Mouse (Mus musculus) kidney, postnatal 10 days (tissue): ENCODE data around the gene Slc51a.

ENCODE experiments used
- DNase-seq: peaks from one replicate; pipeline ENCODE4 v3.0.0; 2021; ENCODE audit warnings: mixed read lengths

Slc51a gene

GRCm38 (mm10) chr16:32487234-32488111 lies at the start of gene Slc51a:
TSS of gene Slc51a (minus strand) at chr16:32487879.
- DNase-seq, result peak; percentile 39

DNA sequence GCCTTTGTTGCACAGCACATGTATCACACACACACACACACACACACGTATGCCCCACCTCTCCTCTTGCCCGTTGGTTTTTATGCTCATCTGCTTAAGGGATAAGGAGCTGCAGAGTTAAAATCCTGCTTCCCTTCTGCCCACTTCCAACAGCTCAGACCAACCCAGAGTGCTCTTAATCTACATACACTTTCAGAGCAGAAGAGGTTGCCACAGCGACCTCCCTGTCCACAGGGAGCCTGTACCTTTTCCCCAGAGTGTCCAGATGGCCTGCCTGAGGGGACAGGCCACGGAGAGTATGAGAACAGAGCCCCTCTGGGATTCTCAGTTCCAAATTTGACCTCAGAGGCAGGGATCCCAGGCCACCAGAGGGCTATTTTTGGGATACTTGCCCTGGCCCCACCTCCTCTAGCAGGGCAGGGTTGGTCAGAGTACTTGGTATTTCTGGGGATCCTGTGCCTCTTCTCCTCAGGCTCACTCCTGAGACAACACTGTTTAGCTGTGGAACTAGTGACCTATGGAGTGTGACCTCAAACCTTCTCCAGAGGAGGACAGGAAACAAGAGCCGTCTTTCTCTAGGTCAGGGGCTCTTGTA lies 47.6 kb upstream of the Slc51a start:
- no peak for DNase-seq

DNA sequence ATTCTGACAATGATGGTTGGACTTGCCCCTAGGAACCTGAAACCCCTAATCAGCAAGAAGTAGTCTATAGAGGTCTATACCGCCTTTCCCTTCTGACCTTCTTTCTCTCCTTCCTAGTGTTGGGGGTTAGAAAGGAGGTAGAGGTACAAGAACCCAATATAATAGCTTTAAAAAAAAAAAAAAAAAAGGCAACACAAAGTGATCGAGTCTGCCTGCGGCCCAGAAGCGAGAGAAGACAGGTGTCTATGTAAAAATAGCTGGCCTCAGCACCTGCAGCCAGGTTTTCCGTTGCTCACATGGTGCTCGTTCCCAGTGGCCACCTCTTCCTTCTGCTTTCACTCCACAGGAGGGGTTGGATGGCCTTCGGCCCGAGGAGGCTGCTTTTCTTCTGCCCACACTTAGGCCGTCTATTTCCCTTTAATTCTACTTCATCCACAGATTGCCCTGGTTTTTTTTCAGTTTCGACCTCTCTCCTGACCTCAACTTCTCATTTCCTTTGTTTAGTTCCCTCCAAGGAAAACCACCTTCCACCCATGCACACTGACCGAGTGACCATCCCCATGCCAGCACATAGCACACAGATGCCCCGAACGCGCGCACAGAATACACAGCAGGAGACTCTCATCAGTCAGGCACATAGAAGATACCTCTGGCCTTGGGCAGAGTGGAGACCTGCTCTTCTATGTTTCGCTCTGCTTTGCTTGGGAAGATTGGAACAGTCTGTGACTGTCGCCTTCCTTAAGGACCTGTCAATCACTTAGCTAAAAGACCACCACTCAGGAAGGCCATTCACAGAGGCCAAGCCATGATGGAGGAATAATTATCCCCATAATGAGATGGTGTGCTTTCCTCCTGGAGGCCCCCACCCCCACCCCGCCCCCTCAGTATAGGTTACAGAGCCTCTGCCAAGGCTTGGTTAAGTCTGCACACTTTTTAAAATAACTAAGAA lies 45.5 kb upstream of the Slc51a start:
- DNase-seq, result no peak

- no peak for DNase-seq
Observed at GRCm38 (mm10) chr16:32526906-32527305, 39.2 kb upstream of the Slc51a start.

DNA sequence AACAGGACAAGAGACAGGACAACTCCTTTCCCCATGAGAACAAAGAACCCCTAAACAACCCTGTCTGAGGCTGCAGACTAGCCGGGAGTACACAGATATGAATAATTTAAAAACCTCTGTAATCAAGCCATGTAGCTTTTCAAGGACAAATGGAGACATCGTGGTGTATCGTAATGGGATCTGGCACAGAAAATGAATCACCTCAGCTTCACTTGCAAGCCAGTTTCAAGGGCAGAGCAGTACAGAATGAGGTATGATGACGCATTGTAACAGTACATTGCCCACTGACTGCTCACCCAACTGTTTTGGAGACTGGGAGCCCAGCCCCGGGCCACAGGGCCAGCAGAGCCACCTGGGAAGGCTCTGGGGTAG lies 36.6 kb upstream of the Slc51a start:
- no peak for DNase-seq

- peak; percentile 68 for DNase-seq
Observed at GRCm38 (mm10) chr16:32523462-32524243, 36.0 kb upstream of the Slc51a start.

DNA sequence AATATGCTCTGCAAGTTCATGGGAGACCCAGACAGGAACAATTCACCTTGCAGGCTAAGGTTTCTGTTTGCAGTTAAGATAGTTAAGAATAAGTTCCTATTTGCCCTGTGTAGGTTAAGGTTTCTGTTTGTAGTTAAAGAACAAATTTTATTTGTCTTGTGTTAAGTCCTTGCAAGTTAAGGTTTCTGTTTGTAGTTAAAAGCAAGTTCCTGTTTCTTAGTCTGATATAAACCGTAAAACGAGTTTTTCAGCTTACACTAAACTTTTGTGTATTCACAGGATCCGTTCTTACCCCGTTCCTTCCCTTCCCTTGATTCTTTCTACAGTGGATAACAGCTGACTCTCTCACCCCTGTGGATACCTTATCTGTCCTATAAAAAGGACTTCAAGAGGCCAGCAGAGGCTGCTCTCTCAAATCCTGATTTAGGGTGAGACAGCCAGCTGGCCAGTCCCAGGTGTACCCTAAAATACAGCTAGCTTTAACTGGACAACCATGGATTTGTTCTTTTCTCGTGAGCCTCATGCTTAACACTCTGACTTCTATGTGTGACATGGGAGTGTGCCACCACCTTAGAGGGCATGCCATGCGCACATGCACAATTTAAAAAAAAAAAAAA lies 35.0 kb upstream of the Slc51a start:
- no peak for DNase-seq

DNA sequence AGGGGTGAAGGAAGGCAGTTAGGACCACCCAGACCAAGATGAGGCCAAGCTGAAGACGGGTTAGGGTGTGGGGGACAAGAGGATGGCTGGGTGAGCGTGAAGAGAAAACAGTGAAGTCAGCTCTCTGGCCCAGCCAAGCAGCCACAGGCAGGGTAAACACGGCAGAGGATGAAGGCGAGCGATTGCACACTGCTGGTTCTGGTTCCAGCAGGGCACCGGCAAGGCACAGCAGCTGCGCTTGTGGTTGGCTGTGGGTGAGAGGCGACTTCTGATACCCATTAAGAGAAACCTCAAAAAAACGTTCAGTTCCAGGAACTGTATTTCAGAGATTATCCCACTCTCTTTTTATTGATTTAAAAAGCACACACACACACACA lies 32.7 kb upstream of the Slc51a start:
- DNase-seq, result no peak

DNA sequence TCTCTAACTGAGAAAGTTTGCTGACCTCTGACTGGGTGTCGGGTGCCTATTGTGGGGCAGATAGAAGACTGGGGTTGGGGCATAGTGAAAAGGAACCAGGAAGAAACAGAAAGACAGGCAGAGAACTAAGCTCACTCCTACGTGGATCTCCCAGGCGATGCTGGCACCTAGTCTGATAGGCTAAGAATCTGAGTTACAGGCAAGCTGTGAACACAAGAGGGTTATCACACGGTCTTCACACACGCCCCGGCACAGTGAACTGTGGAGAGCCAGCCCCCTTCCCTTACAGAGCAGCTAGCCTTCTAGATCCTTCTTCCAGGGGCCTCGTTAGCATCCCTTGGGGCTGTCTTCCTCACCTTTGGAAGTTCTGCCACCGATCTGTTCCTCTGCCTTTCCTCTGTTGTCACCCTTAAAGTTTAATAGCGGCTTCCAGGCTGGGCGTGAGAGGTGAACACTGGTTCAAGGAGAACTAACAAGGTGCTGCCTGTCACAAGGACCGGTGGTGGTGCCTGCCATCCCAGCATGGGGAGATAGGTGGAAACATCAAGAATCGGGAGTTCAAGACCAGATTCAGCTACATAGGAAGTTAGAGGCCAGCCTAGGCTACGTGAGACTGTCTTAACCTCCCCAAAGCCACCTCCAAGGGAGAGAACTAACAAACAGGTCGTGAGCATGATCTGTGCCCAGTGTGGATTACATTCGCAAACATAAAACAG lies 32.1 kb upstream of the Slc51a start:
- no peak for DNase-seq

- no peak for DNase-seq
Observed at GRCm38 (mm10) chr16:32517785-32518481, 30.3 kb upstream of the Slc51a start.

- no peak for DNase-seq
Observed at GRCm38 (mm10) chr16:32516006-32516962, 28.6 kb upstream of the Slc51a start.

- DNase-seq, result no peak
Observed at GRCm38 (mm10) chr16:32513948-32514347, 26.3 kb upstream of the Slc51a start.

DNA sequence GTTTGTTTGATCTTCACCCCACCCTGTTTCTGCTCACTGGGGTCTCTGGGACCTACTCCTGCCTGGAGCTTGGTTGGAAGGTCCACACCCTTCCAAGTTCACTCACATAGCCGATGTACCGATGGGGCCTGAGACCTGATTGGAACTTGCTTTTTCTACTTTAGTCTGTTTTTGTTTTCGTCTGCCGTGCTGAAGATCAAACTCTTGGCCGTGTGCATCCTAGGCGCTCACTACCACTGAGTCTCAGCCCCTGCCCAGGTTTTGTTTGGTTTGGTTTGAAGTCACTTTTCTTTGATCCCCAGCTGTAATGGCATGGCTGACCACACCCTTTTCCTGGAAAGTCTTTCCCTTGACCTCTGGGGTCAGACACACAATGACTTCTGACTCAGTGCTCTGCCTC lies 25.7 kb upstream of the Slc51a start:
- no peak for DNase-seq

DNA sequence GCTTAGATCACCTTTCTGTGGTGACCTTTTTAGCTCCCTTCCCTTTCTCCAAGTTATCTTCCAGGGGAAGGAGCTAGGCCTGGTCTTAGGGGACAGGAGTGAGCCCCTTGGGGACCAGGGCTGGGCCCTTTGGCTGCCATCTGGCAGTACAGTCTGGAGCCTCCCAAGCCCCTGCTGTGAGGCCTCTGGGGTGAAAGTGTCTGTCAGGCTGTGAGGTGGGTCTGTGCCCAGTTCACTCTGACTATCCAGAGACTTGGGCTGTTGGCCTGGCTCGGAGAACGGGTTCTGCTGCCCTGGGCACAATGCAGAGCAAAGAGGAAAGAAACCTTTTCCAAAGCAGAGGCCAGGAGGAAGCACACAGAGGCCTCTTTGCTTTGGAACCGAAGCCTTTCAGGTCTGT lies 25.2 kb upstream of the Slc51a start:
- no peak for DNase-seq

GRCm38 (mm10) chr16:32511827-32512490 lies 24.3 kb upstream of the Slc51a start:
- no peak for DNase-seq

GRCm38 (mm10) chr16:32511338-32511734 lies 23.7 kb upstream of the Slc51a start:
- DNase-seq, result no peak

- no peak for DNase-seq
Observed at GRCm38 (mm10) chr16:32510399-32511337, 23.0 kb upstream of the Slc51a start.
